Mouse (Mus musculus): Measurements from ENCODE around the gene Oaz3. TPM values are rescaled to one million over a fixed set of nuclear protein-coding genes. Genes with fewer than 3 reads are reported as not detected.

Gene Oaz3
- 2.5 TPM for polyA plus RNA-seq (2017; shearing (Covaris generic))

DNA sequence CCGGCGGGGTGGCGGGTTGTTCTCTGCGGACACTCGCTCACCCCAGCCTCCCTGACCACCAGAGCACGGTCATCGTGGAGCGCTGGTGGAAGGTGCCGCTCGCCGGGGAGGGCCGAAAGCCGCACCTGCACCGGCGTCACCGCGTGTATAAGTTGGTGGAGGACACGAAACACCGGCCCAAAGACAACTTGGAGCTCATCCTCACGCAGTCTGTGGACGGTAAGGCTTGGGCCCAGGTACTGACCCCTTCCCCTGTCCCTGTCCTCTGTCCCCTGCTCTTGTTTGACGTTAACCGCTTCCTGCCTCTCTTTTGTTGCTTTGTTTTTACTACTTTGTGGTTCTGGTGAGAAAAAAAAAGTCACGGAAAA, at the start of gene Oaz3:
Gene Oaz3 (minus strand): TSS at position 319 of the 368 bp plus-strand sequence.

GRCm38 (mm10) chr3:94480291-94480884, 36.7 kb upstream of the Oaz3 start, which contains the start of gene Riiad1:
TSS of gene Riiad1 (minus strand) at chr3:94480341.

DNA sequence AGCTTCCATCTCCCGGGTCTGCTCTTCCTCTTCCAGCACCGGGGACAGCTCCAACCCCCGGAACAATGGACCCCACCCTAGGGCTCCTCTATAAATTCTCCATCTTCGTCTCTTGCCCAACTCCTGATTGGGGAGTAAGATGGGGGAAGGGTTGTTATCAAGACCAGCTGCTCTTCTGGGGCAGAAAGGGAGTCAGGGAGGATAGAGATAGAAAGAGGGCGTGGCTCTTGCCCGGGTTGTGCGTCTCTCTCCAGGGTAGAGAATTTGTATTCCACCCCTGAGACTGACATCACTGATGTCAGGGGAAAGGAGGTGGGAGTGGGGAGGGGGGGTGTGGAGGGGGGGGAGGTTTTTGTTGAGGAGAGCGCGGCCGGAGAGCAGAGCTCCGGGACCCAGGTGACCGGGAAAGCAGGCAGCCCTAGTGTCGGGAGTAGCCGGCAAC, 34.3 kb upstream of the Oaz3 start, which contains the start of gene Celf3:
Gene Celf3 (plus strand): TSS at position 315 of the 442 bp plus-strand sequence.

DNA sequence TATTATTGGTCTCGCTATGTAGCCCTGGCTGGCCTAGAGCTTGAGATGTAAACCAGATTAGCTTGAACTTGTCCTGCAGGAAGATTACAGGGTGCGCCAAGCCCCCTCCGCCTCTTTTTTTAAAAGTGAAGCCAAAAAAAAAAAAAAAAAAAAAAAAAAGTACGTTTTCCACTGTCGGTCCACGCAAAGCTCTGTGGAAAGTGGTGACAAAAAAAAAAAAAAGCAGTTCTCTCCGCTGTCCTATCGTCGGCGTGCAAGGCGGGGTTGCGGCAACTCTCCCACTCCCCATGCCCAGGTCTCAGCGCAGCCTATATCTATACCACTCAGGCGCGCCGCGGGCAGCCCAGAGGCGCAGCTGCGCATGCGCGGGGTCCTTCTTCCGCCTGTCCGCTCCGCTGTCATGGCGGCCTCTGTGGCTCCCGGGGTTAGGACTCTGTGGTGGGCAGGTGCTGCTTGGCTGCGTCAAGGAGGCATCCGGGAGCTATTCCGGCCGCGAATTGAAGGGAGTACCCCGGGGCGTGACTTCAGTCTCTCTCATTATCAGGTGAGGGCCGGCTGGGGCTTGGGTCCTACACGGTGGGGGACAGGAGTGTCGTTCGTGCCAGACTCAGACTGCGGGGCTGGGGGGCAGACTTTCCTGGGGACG, 641 bp downstream of the Oaz3 start, which contains the start of gene Mrpl9:
Gene Mrpl9 (plus strand): TSS at position 368 of the 646 bp plus-strand sequence.

GRCm38 (mm10) chr3:94413031-94413679, 30.6 kb downstream of the Oaz3 start, which contains the start of gene Tdrkh:
TSS of gene Tdrkh (plus strand) at chr3:94413273.

GRCm38 (mm10) chr3:94398217-94398616, 45.5 kb downstream of the Oaz3 start, which contains the start of gene Lingo4:
TSS of gene Lingo4 (plus strand) at chr3:94398517.

Other genes starting within 250 kb of the Oaz3 start
- not detected for gene Gm5286, start 247.2 kb downstream of the Oaz3 start, polyA plus RNA-seq (2017; shearing (Covaris generic))
- not detected for gene Gm4778, start 179.9 kb downstream of the Oaz3 start, polyA plus RNA-seq (2017; shearing (Covaris generic))
- 7.0 TPM for gene Them4, start 133.8 kb downstream of the Oaz3 start, polyA plus RNA-seq (2017; shearing (Covaris generic))
- not detected for gene Them5, start 101.8 kb downstream of the Oaz3 start, polyA plus RNA-seq (2017; shearing (Covaris generic))
- gene C2cd4d, start 81.5 kb downstream of the Oaz3 start, polyA plus RNA-seq (2017; shearing (Covaris generic)) = not detected
- 0.35 TPM for gene Rorc, start 71.1 kb downstream of the Oaz3 start, polyA plus RNA-seq (2017; shearing (Covaris generic))
- 0.09 TPM for gene Lingo4, start 45.4 kb downstream of the Oaz3 start, polyA plus RNA-seq (2017; shearing (Covaris generic))
- gene Tdrkh, start 30.6 kb downstream of the Oaz3 start, polyA plus RNA-seq (2017; shearing (Covaris generic)) = 5.1 TPM
- 113 TPM for gene Mrpl9, start 597 bp downstream of the Oaz3 start, polyA plus RNA-seq (2017; shearing (Covaris generic))
- 0.31 TPM for gene Celf3, start 34.4 kb upstream of the Oaz3 start, polyA plus RNA-seq (2017; shearing (Covaris generic))
- gene Riiad1, start 36.4 kb upstream of the Oaz3 start, polyA plus RNA-seq (2017; shearing (Covaris generic)) = not detected
- 21.4 TPM for gene Snx27, start 138.8 kb upstream of the Oaz3 start, polyA plus RNA-seq (2017; shearing (Covaris generic))
- gene Gm10972, start 199.2 kb upstream of the Oaz3 start, polyA plus RNA-seq (2017; shearing (Covaris generic)) = not detected
- gene Tuft1, start 215.0 kb upstream of the Oaz3 start, polyA plus RNA-seq (2017; shearing (Covaris generic)) = 5.8 TPM
- gene Selenbp2, start 249.6 kb upstream of the Oaz3 start, polyA plus RNA-seq (2017; shearing (Covaris generic)) = not detected

Data from naive thymus-derived CD4-positive, alpha-beta T cell, adult 5 months (primary cell).